Mouse (Mus musculus) embryonic facial prominence, embryonic 15.5 days (tissue): Measurements from ENCODE around the gene Calr3. TPM values are rescaled to one million over a fixed set of nuclear protein-coding genes. Genes with fewer than 3 reads are reported as not detected.

Source experiments
- ATAC-seq: fragments of 200-750 bp; cut with Nextera tagmentation; 2 replicates; pipeline ENCODE4 v1.8.0; 2017; ENCODE audit warnings: low read depth, moderate TSS enrichment; ENCODE audit not compliant: insufficient number of reproducible peaks, low FRiP score, low TSS enrichment
- H3K27ac ChIP-seq: fragments of 300-500 bp; sonication (generic); replicated peaks from 2 replicates; pipeline ENCODE4 v1.5.1; 2015; ENCODE audit warnings: mild to moderate bottlenecking, inconsistent platforms
- H3K27me3 ChIP-seq: fragments of 300-500 bp; sonication (generic); 2 replicates; pipeline ENCODE4 v1.6.1; 2015; ENCODE audit warnings: inconsistent platforms
- H3K36me3 ChIP-seq: fragments of 300-500 bp; sonication (generic); 2 replicates; pipeline ENCODE4 v1.6.1; 2015; ENCODE audit warnings: mild to moderate bottlenecking, inconsistent platforms
- H3K4me1 ChIP-seq: fragments of 300-500 bp; sonication (generic); 2 replicates; pipeline ENCODE4 v1.6.1; 2015; ENCODE audit warnings: inconsistent platforms
- H3K4me2 ChIP-seq: fragments of 300-500 bp; sonication (generic); replicated peaks from 2 replicates; pipeline ENCODE4 v1.6.1; 2015; ENCODE audit warnings: mild to moderate bottlenecking, inconsistent platforms
- H3K4me3 ChIP-seq: fragments of 300-500 bp; sonication (generic); replicated peaks from 2 replicates; pipeline ENCODE4 v1.5.1; 2015; ENCODE audit warnings: mild to moderate bottlenecking, inconsistent platforms
- H3K9ac ChIP-seq: fragments of 300-500 bp; sonication (generic); 2 replicates; pipeline ENCODE4 v1.6.1; 2015; ENCODE audit warnings: inconsistent platforms
- H3K9me3 ChIP-seq: fragments of 300-500 bp; sonication (generic); replicated peaks from 2 replicates; pipeline ENCODE4 v1.6.1; 2016; ENCODE audit warnings: inconsistent platforms
- whole genome bisulfite sequencing: fragments of 180-500 bp; shearing (Covaris S2); methylation state at CpG from one replicate; pipeline ENCODE4 v1.1.7; 2015; 5-methylcytosine and 5-hydroxymethylcytosine counted together
- polyA plus RNA-seq: library from polyadenylated mRNA; unstranded; fragments of >200 nt; fragmentation: Nextera tagmentation; extraction: Ambion mirVana; gene quantifications from 2 replicates; pipeline ENCODE4 v1.2.1, GENCODE M21; 2015

Gene Calr3
- polyA plus RNA-seq, 1 experiment from 2014 or later, result 1.0 TPM

DNA sequence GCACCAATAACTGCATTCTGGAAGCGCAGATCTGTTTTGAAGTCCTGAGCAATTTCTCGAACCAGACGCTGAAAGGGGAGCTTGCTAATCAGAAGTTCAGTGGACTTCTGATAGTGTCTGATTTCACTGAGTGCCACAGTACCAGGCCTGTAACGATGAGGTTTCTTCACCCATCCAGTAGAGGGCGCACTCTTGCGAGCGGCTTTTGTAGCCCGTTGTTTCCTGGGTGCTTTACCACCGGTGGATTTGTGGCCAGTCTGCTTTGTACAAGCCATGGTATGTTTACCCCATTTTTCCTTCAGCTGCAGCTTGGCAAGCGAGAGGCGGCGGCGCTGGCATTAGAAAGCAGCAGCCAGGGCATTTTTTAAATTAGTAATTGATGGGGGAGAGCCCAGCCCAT, 14.0 kb downstream of the Calr3 start:
- 50% methylated on average over 13 of the region's 13 CpGs for WGBS

DNA sequence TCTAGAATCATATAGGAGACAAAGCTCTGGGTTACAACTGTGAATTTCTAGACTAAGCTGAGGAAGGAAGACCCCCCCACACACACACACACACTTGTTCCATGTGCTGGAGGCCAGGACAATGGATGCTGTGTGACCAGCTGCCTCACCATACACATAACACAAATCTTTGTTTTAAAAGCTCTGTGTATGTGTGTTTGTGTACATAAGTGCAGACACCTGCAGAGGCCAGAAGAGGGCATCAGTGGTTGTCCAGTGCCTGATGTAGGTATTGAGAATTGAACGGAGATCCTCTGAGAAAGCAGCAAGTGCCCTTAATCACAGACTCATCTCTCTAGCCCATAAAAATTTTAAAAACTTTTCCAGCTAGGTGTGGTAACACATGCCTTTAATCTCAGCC, 20.7 kb downstream of the Calr3 start:
- WGBS, result 62% methylated on average over 1 of the region's 1 CpGs
- Histone ChIP-seq H3K27ac (no peak overlapping the region), H3K27me3 (no peaks in the 10 kb centered on the region), H3K4me2 (no peak overlapping the region), H3K9ac (no peak overlapping the region), H3K4me1 (peaks cover 24% of the 10 kb centered on the region), H3K36me3 (no peaks in the 10 kb centered on the region), H3K9me3 (no peaks in the 10 kb centered on the region), H3K4me3 (no peak overlapping the region)
- ATAC-seq, result no peak

More for the DNA sequence above, 14.0 kb downstream of the Calr3 start:
- H3K4me2 ChIP-seq, result no peak overlapping the region
- no peak overlapping the region for H3K9ac ChIP-seq
- H3K27ac ChIP-seq, result no peak overlapping the region
- no peak overlapping the region for H3K4me3 ChIP-seq
- ATAC-seq, result no peak
- H3K27me3 ChIP-seq, result no peaks in the 10 kb centered on the region
- no peaks in the 10 kb centered on the region for H3K9me3 ChIP-seq
- no peaks in the 10 kb centered on the region for H3K4me1 ChIP-seq
- no peaks in the 10 kb centered on the region for H3K36me3 ChIP-seq

DNA sequence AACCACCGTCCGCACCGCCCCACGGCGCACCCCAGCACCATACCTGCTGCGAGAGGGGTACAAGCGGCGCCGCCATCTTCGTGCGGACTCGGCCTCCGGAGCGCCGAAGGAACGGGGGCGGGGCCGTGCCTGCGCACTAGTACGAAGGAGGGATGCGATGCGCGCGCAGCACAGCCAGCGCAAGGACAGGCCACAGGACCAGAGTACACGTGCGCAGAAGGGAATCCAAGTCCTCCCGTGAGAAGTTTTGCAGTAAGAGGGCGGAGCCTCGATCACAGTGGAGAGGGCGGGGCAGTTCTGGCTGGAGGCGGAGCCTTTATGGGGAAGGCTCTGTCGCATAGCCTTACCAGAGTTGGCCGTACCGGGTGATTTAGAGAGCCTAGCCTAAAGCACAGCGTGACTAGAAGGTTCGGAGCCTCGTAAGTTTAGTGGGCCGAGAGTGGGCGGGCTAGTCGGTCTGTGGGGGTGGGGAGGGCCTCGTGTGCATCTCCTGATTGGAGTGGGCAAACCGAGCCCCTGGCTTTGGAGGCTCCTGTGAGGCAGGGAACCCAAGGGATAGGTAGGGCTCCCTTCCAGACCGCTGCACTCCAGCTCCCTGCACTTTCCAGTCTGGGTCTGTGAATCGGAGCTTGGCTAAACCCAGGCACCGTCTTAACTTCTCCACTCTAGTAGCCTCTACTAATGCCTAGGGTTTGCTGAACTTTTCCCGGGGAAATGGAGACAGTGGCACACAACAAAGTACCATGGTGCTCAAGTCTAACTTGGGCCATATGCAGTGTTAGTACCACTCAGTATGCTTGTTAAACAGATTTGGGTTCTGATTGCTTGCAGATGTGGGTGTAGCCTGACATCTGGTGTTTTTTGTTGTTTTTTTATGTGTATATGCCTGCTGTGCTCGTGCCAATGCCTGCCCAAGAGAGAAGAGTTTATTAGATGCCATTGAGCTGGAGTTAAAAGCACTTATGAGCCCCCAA, 22.0 kb downstream of the Calr3 start, which contains the start of gene Eps15l1:
TSS of gene Eps15l1 (minus strand) at position 99 of the 974 bp plus-strand sequence.
- Histone ChIP-seq H3K4me2 (peak within 1 kb of the TSS; percentile 57), H3K9ac (peak within 1 kb of the TSS; percentile 68), H3K4me1 (peaks cover 35% of the 10 kb centered on the region), H3K27ac (peak within 1 kb of the TSS; percentile 96), H3K36me3 (no peaks in the 10 kb centered on the region), H3K27me3 (no peaks in the 10 kb centered on the region), H3K4me3 (peak within 1 kb of the TSS; percentile 85), H3K9me3 (no peaks in the 10 kb centered on the region)
- ATAC-seq, result peak; percentile 97
- WGBS, result under 1% methylated on average over 48 of the region's 48 CpGs

DNA sequence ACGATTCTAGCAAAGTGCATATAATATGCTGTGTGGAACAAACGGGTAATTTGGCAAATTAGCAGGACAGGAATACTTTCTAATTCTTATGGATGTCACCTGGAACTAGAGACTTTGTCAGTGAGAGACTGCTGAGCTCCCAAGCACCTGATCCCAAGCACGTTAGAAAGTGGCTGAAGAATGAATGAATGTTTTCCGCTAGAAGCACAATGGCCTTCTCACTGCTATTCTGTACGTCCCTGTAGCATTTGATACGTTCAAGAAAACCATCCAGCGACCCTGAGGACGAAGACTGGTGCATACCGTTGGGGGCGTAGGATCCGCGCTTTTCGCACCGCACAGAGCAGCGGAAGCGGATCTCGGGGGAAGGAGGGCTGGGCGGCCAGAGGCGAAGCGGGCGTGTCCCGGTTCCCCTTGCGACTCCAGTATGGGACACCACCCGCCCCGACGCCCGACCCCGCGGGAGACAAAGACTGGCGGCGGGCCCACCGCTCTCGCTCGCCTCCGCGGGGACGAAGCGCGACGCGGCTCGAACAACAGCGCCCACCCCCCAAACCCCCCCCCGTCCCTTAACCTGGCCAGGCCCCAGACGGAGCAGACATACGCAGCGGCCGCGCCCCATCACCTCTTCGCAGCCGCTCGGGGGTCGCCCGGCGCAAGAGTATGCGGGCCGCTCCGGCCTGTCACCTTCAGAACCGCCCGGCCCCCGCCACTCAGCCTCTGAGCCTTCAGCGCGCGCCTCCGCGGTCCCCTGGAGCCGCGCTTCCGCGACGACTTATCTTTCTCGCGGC, 22.9 kb downstream of the Calr3 start:
- peak overlapping the region; percentile 85 for H3K4me3 ChIP-seq
- peak overlapping the region; percentile 57 for H3K4me2 ChIP-seq
- peak; percentile 41 for ATAC-seq
- H3K27ac ChIP-seq, result peak overlapping the region; percentile 96
- peaks cover 41% of the 10 kb centered on the region for H3K4me1 ChIP-seq
- H3K9ac ChIP-seq, result peak overlapping the region; percentile 68
- H3K36me3 ChIP-seq, result no peaks in the 10 kb centered on the region
- under 1% methylated on average over 67 of the region's 73 CpGs for WGBS
- H3K27me3 ChIP-seq, result no peaks in the 10 kb centered on the region
- no peaks in the 10 kb centered on the region for H3K9me3 ChIP-seq

DNA sequence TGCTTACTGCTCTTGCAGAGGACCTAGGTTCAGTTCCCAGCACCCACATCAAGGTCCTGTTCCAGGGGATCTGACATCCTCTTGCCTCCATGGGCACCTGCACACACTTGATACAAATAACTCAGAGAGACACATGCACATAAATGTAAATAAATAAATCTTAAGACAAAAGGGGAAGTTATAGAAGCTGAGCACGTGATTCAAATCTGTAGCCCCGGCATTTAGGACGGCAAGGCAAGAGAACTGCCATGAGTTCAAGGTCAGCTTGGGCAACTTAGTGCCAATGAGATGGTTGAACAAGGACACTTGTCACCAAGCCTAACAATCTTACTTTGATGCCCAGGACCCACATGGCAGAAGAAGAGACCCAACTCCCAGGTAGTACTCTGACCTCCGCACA, 25.6 kb downstream of the Calr3 start:
- ATAC-seq, result no peak
- H3K36me3 ChIP-seq, result no peaks in the 10 kb centered on the region
- no peak overlapping the region for H3K9ac ChIP-seq
- no peaks in the 10 kb centered on the region for H3K9me3 ChIP-seq
- H3K4me2 ChIP-seq, result no peak overlapping the region
- no peak overlapping the region for H3K27ac ChIP-seq
- 95% methylated on average over 4 of the region's 4 CpGs for WGBS
- no peaks in the 10 kb centered on the region for H3K27me3 ChIP-seq
- no peak overlapping the region for H3K4me3 ChIP-seq
- peaks cover 61% of the 10 kb centered on the region for H3K4me1 ChIP-seq

DNA sequence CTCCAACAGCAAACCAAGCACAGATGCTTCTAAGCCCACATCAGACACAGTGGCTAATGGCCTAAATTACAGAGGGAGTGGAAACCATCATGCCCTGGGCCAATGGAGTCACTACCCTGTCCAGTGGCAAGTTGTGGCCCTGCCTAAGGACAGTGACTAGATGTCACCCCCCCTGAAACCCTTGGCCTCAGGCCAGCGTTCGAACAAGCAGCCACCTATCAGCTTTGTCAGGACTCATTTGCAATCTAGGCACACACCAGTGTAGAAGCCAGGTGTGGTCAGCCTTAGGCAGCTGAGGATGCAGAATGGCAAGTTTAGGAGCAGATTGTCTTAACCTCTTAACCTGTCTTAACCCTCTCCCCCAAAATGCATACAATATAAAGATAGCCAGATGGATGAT, 28.4 kb downstream of the Calr3 start:
- no peaks in the 10 kb centered on the region for H3K9me3 ChIP-seq
- no peak overlapping the region for H3K4me2 ChIP-seq
- no peak overlapping the region for H3K4me3 ChIP-seq
- 66% methylated on average over 2 of the region's 2 CpGs for WGBS
- H3K27ac ChIP-seq, result 0 out of 2 replicates have a peak overlapping the region, but pooled peaks have one; percentile 44
- H3K36me3 ChIP-seq, result no peaks in the 10 kb centered on the region
- H3K27me3 ChIP-seq, result no peaks in the 10 kb centered on the region
- peaks cover 58% of the 10 kb centered on the region for H3K4me1 ChIP-seq
- ATAC-seq, result no peak
- peak overlapping the region; percentile 15; the same call in 1 of the 2 replicates for H3K9ac ChIP-seq

DNA sequence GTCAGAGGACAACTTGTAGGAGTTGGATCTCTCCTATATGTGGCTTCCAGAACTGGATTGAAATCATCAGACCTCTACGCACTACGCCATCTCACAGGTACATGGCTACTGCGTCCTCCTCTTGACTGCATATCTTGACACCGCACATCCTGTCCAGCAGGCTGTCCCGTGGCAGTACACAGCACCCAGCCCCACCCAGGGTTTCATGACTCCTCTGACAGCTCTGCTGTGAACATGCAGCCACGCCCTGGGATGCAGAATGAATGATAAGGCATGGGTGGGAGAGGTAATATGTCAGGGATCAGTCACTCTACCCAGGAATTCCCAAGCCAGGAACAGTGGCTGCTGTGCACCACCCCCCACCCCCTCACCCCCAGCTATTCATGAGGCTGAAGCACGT, 29.8 kb downstream of the Calr3 start:
- 85% methylated on average over 7 of the region's 7 CpGs for WGBS
- Histone ChIP-seq H3K4me1 (peaks cover 56% of the 10 kb centered on the region), H3K27ac (0 out of 2 replicates have a peak overlapping the region, but pooled peaks have one; percentile 31)

DNA sequence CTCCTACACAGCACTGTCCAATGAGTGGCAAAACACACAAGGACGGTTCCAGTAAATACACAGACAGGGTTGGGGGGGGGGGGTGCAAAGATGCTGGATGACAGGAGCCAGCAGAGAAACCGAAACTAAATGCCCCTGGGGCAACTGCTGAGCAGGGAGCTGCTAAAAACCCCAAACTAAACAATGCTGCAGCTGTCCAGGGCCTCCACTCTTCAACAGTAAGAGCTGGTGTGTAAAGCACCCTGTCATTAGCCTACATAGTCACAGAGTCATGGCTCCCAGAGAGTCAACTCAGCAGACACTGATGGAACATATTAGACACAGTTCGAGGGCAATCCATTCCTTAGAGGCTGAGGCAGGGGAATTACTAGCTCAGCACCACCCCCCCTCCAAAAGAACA, 34.2 kb downstream of the Calr3 start:
- Histone ChIP-seq H3K9me3 (no peaks in the 10 kb centered on the region), H3K4me3 (no peak overlapping the region), H3K27me3 (no peaks in the 10 kb centered on the region), H3K4me2 (no peak overlapping the region), H3K4me1 (peaks cover 29% of the 10 kb centered on the region), H3K27ac (peak overlapping the region; percentile 45; the same call in 1 of the 2 replicates), H3K36me3 (no peaks in the 10 kb centered on the region), H3K9ac (no peak overlapping the region)
- peak; percentile 55; the same call in 1 of the 2 replicates for ATAC-seq
- WGBS, result 17% methylated on average over 3 of the region's 3 CpGs

More for the DNA sequence above, 29.8 kb downstream of the Calr3 start:
- ATAC-seq, result no peak
- H3K36me3 ChIP-seq, result no peaks in the 10 kb centered on the region
- H3K9ac ChIP-seq, result no peak overlapping the region
- no peak overlapping the region for H3K4me2 ChIP-seq
- no peaks in the 10 kb centered on the region for H3K9me3 ChIP-seq
- no peak overlapping the region for H3K4me3 ChIP-seq
- H3K27me3 ChIP-seq, result no peaks in the 10 kb centered on the region

DNA sequence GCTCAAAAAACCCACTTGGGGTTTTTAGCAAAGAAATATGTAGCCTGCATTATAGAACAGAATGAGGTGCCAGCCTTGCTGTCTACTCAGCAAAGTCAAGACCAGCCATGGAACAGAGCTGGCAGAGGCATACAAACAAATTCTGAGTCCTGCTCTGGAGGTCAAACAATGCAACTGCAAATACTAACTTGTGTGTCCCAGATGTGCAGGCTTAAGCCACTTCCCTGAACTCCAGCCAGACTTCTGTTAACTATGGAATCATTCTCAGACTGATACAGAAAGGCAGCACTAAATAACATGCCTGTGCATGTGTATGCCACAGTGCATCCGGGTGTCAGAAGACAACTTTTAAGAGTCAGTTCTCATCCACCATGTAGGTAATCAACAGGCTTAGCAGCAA, 35.8 kb downstream of the Calr3 start:
- H3K4me2 ChIP-seq, result no peak overlapping the region
- 57% methylated on average over 1 of the region's 1 CpGs for WGBS
- no peak overlapping the region for H3K9ac ChIP-seq
- no peak for ATAC-seq
- H3K4me3 ChIP-seq, result no peak overlapping the region
- H3K36me3 ChIP-seq, result no peaks in the 10 kb centered on the region
- H3K27me3 ChIP-seq, result no peaks in the 10 kb centered on the region
- H3K9me3 ChIP-seq, result no peaks in the 10 kb centered on the region
- peaks cover 22% of the 10 kb centered on the region for H3K4me1 ChIP-seq
- peak overlapping the region; percentile 44; the same call in 1 of the 2 replicates for H3K27ac ChIP-seq

DNA sequence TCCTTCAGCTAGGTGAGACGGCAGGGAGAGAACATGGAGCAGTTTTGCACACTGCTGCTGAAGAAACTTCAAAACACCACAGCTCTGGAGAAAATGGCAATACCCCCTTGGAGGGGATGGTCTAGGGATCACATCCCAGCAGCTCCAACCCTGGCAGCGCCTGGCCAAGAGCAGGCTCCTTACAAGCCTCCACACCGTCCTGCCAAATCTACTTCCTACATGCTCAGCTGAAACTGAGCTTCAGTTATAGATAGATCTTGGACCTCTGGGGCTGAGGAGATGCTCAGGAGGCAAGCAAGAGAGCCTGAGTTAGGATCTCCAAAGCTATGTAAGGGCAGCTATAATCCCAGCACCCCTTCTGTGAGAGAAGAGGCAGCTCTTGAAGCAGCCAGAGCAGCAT, 40.7 kb downstream of the Calr3 start:
- no peak overlapping the region for H3K27ac ChIP-seq
- WGBS, result 88% methylated on average over 3 of the region's 3 CpGs
- H3K4me3 ChIP-seq, result no peak overlapping the region
- no peaks in the 10 kb centered on the region for H3K27me3 ChIP-seq
- peaks cover 4% of the 10 kb centered on the region; the same call in 1 of the 2 replicates for H3K4me1 ChIP-seq
- H3K36me3 ChIP-seq, result peaks cover 17% of the 10 kb centered on the region
- no peak overlapping the region for H3K4me2 ChIP-seq
- no peak overlapping the region for H3K9ac ChIP-seq
- ATAC-seq, result no peak
- H3K9me3 ChIP-seq, result no peaks in the 10 kb centered on the region

DNA sequence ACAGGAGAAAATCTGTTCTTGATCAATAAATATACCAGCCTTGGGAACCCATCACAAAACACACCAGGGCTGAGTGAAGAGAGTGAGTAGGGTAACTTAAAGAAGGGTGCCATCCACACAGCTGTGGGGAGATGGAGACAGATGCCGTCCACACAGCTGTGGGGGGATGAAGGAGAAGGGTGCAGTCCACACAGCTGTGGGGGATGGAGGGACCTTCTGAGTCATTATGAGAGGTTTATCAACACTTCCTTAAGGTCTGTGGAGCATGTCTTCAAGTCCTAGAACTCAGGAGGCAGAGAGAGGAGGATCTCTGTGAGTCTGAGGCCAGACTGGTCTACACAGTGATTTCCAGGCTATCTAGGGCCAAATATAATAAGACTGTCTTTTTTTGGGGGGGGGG, 42.3 kb downstream of the Calr3 start:
- no peak overlapping the region for H3K4me2 ChIP-seq
- no peak overlapping the region for H3K27ac ChIP-seq
- H3K4me1 ChIP-seq, result peaks cover 4% of the 10 kb centered on the region; the same call in 1 of the 2 replicates
- H3K9me3 ChIP-seq, result no peaks in the 10 kb centered on the region
- H3K4me3 ChIP-seq, result no peak overlapping the region
- H3K27me3 ChIP-seq, result no peaks in the 10 kb centered on the region
- H3K36me3 ChIP-seq, result peaks cover 31% of the 10 kb centered on the region
- no peak for ATAC-seq
- WGBS, result 76% methylated on average over 1 of the region's 1 CpGs
- no peak overlapping the region for H3K9ac ChIP-seq
